Mouse (Mus musculus): ENCODE data around the gene Tspan1. TPM values are rescaled to one million over a fixed set of nuclear protein-coding genes. Genes with fewer than 3 reads are reported as not detected.

The Tspan1 gene
- total and polyA plus RNA-seq, 3 experiments = 0.08 TPM; not detected in 2

DNA sequence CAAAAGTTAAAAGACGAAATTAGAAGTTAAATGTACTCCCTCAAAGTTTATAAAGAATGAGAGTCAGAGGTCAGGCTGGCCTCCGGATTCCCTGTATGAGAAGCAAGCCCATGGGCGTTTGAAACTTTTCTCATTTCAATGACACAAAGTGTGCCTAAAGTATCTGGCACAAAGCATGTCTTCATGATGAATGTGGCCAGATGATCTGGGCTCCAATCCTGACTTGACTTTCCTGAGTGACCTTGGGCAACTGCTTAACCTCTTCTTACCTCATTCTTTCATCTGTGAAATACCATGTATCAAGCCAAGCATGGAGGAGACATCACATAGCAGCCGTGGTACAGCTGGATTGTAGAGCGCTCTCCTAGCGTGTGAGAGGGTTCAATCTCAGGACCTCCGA is 25.1 kb downstream of the Tspan1 start:
- Histone ChIP-seq H3K4me2 (ENCODE audit: insufficient read depth, low read depth, poor library complexity, severe bottlenecking) (no peak overlapping the region), H3K36me3 (replicated peaks in 1 of 2; ENCODE audit: control insufficient read depth in 1 of 2, insufficient read depth in 1 of 2, low read length in 1 of 2) (no peaks in the 10 kb centered on the region), H3K4me1 (ENCODE audit: control insufficient read depth in 1 of 2, insufficient read depth in 2 of 2) (peaks cover 4 to 28% of the 10 kb centered on the region in 2 experiments), H3K4me3 (replicated peaks in 1 of 3; ENCODE audit: low read depth in 2 of 3, low read length in 2 of 3, poor library complexity in 1 of 3) (no peak overlapping the region), H3K9ac (ENCODE audit: insufficient read depth, low read depth) (no peak overlapping the region), H3K79me2 (replicated peaks; ENCODE audit: control insufficient read depth, extremely low read depth, insufficient read depth, poor library complexity, severe bottlenecking) (no peaks in the 10 kb centered on the region), H3K9me3 (replicated peaks; ENCODE audit: low read length) (peaks cover 2% of the 10 kb centered on the region), H3K27ac (ENCODE audit: insufficient read depth, low read depth) (no peak overlapping the region), H3K27me3 (replicated peaks) (peaks cover 3% of the 10 kb centered on the region)
- TF ChIP-seq TBP (conservative IDR thresholded peaks at IDR 0.05; ENCODE audit: low read depth, low read length) = no peak
- TF ChIP-seq MYC (IDR thresholded peaks at IDR 0.05; ENCODE audit: low read depth, low read length) = no peak
- TF ChIP-seq CHD2 (IDR thresholded peaks at IDR 0.05; ENCODE audit: low read length) = no peak
- TF ChIP-seq POLR2A (IDR thresholded peaks at IDR 0.05; ENCODE audit: low read depth, low read length) = no peak
- no peak for TF ChIP-seq ETS1 (conservative IDR thresholded peaks at IDR 0.05; ENCODE audit: low read depth, low read length)
- TF ChIP-seq BHLHE40 (IDR thresholded peaks at IDR 0.05; ENCODE audit: low read depth, low read length) = no peak
- TF ChIP-seq USF1 (IDR thresholded peaks at IDR 0.05; ENCODE audit: low read depth, low read length) = no peak
- DNase-seq (ENCODE audit: extremely low read depth) = no peak
- in situ Hi-C loops (cut with MboI; ENCODE audit: low pct_ligation_motif_present, low pct_unique_long_range_greater_than_20kb, low sequenced_read_pairs) = no loop called here
- dilution Hi-C loops (cut with MboI; ENCODE audit: extremely low pct_ligation_motif_present, extremely low pct_unique_long_range_greater_than_20kb, low sequenced_read_pairs) = no loop called here

- TF ChIP-seq NELFE (IDR thresholded peaks at IDR 0.05; ENCODE audit: low read depth, low read length) (no peak), ZNF384 (IDR thresholded peaks at IDR 0.05; ENCODE audit: low read depth, low read length) (no peak), POLR2A (IDR thresholded peaks at IDR 0.05; ENCODE audit: low read depth, low read length) (no peak), TBP (conservative IDR thresholded peaks at IDR 0.05; ENCODE audit: low read depth, low read length) (no peak), CHD2 (IDR thresholded peaks at IDR 0.05; ENCODE audit: low read length) (no peak), SMC3 (IDR thresholded peaks at IDR 0.05; ENCODE audit: low read depth, low read length) (no peak), KAT2A (IDR thresholded peaks at IDR 0.05; ENCODE audit: insufficient replicate concordance, low read length) (no peak), ZC3H11A (IDR thresholded peaks at IDR 0.05; ENCODE audit: low read depth, low read length) (no peak), UBTF (IDR thresholded peaks at IDR 0.05; ENCODE audit: low read depth, low read length) (no peak), RCOR1 (conservative IDR thresholded peaks at IDR 0.05; ENCODE audit: low read depth, low read length) (no peak), USF2 (conservative IDR thresholded peaks at IDR 0.05; ENCODE audit: low read depth, low read length) (no peak), ZKSCAN1 (IDR thresholded peaks at IDR 0.05; ENCODE audit: borderline replicate concordance, low read depth, low read length) (no peak), BHLHE40 (IDR thresholded peaks at IDR 0.05; ENCODE audit: low read depth, low read length) (no peak), NRF1 (IDR thresholded peaks at IDR 0.05; ENCODE audit: low read depth, low read length) (no peak), SIN3A (IDR thresholded peaks at IDR 0.05; ENCODE audit: low read length) (no peak), MAZ (IDR thresholded peaks at IDR 0.05; ENCODE audit: low read depth, low read length) (no peak), GABPA (IDR thresholded peaks at IDR 0.05; ENCODE audit: insufficient replicate concordance, low read depth, low read length) (no peak)
- Histone ChIP-seq H3K36me3 (replicated peaks in 1 of 2; ENCODE audit: control insufficient read depth in 1 of 2, insufficient read depth in 1 of 2, low read length in 1 of 2) (no peaks in the 10 kb centered on the region), H3K9me3 (replicated peaks; ENCODE audit: low read length) (no peaks in the 10 kb centered on the region), H3K79me2 (replicated peaks; ENCODE audit: control insufficient read depth, extremely low read depth, insufficient read depth, poor library complexity, severe bottlenecking) (no peaks in the 10 kb centered on the region), H3K4me3 (replicated peaks in 1 of 3; ENCODE audit: low read depth in 2 of 3, low read length in 2 of 3, poor library complexity in 1 of 3) (no peak overlapping the region), H3K4me1 (ENCODE audit: control insufficient read depth in 1 of 2, insufficient read depth in 2 of 2) (peaks cover 6 to 33% of the 10 kb centered on the region in 2 experiments), H3K9ac (ENCODE audit: insufficient read depth, low read depth) (no peak overlapping the region), H3K27me3 (replicated peaks) (peaks cover 3% of the 10 kb centered on the region), H3K27ac (ENCODE audit: insufficient read depth, low read depth) (no peak overlapping the region), H3K4me2 (ENCODE audit: insufficient read depth, low read depth, poor library complexity, severe bottlenecking) (no peak overlapping the region)
- dilution Hi-C loops (cut with MboI; ENCODE audit: extremely low pct_ligation_motif_present, extremely low pct_unique_long_range_greater_than_20kb, low sequenced_read_pairs) = no loop called here
- DNase-seq (ENCODE audit: extremely low read depth) = no peak
- in situ Hi-C loops (cut with MboI; ENCODE audit: low pct_ligation_motif_present, low pct_unique_long_range_greater_than_20kb, low sequenced_read_pairs) = no loop called here
These were observed 25.7 kb downstream of the Tspan1 start for GRCm38 (mm10) chr4:116141736-116142135.

All from CH12.LX (cell line).